Mouse (Mus musculus): ENCODE measurements around the gene Zbtb7b.
A peak's percentile ranks its signal among the peaks of the same experiment; 100 is the strongest.

Zbtb7b gene

GRCm38 (mm10) chr3:89365486-89366414 is 28.8 kb downstream of the Zbtb7b start:
- no peak for DNase-seq (ENCODE audit: low spot score in 2 of 2)

- no peak for DNase-seq (ENCODE audit: low spot score in 2 of 2)
Measured at GRCm38 (mm10) chr3:89365153-89365485, 29.5 kb downstream of the Zbtb7b start, which contains the start of gene Dcst1. TSS of gene Dcst1 (minus strand) at chr3:89365253.

GRCm38 (mm10) chr3:89364631-89365030 is 29.9 kb downstream of the Zbtb7b start:
- no peak for DNase-seq (ENCODE audit: low spot score in 2 of 2)

GRCm38 (mm10) chr3:89361675-89362074 is 32.9 kb downstream of the Zbtb7b start, which contains the start of gene Dcst2:
TSS of gene Dcst2 (plus strand) at chr3:89361975.
- DNase-seq (ENCODE audit: low spot score in 2 of 2), result no peak

GRCm38 (mm10) chr3:89360237-89360636 is 34.3 kb downstream of the Zbtb7b start:
- no peak for DNase-seq (ENCODE audit: low spot score in 2 of 2)

- DNase-seq (ENCODE audit: low spot score in 2 of 2), result no peak
Measured at GRCm38 (mm10) chr3:89359630-89360029, 34.9 kb downstream of the Zbtb7b start.

- no peak for DNase-seq (ENCODE audit: low spot score in 2 of 2)
Measured at GRCm38 (mm10) chr3:89356029-89356428, 38.5 kb downstream of the Zbtb7b start.

- DNase-seq (ENCODE audit: low spot score in 2 of 2), result no peak
Measured at GRCm38 (mm10) chr3:89355512-89355902, 39.1 kb downstream of the Zbtb7b start.

- DNase-seq (ENCODE audit: low spot score in 2 of 2), result peak in 1 of 2 experiments; percentile 75
Measured at GRCm38 (mm10) chr3:89354816-89355511, 39.6 kb downstream of the Zbtb7b start.

- DNase-seq (ENCODE audit: low spot score in 2 of 2), result no peak
Measured at GRCm38 (mm10) chr3:89351271-89351670, 43.3 kb downstream of the Zbtb7b start.

GRCm38 (mm10) chr3:89349869-89350501 is 44.6 kb downstream of the Zbtb7b start, which contains the start of gene Adam15:
TSS of gene Adam15 (minus strand) at chr3:89349996.
- DNase-seq (ENCODE audit: low spot score in 2 of 2), result peak; percentile 83 to 86

- no peak for DNase-seq (ENCODE audit: low spot score in 2 of 2)
Measured at GRCm38 (mm10) chr3:89348911-89349868, 45.4 kb downstream of the Zbtb7b start.

- DNase-seq (ENCODE audit: low spot score in 2 of 2), result no peak
Measured at GRCm38 (mm10) chr3:89347916-89348315, 46.7 kb downstream of the Zbtb7b start.

- DNase-seq (ENCODE audit: low spot score in 2 of 2), result no peak
Measured at GRCm38 (mm10) chr3:89346815-89347540, 47.6 kb downstream of the Zbtb7b start.

- no peak for DNase-seq (ENCODE audit: low spot score in 2 of 2)
Measured at GRCm38 (mm10) chr3:89343279-89343678, 51.3 kb downstream of the Zbtb7b start.

GRCm38 (mm10) chr3:89341794-89342193 is 52.8 kb downstream of the Zbtb7b start:
- DNase-seq (ENCODE audit: low spot score in 2 of 2), result no peak

GRCm38 (mm10) chr3:89340465-89340864 is 54.1 kb downstream of the Zbtb7b start:
- DNase-seq (ENCODE audit: low spot score in 2 of 2), result peak in 1 of 2 experiments; percentile 79

GRCm38 (mm10) chr3:89339416-89339815 is 55.2 kb downstream of the Zbtb7b start:
- DNase-seq (ENCODE audit: low spot score in 2 of 2), result no peak

GRCm38 (mm10) chr3:89337721-89338578 is 56.6 kb downstream of the Zbtb7b start, which contains the start of gene Efna4:
TSS of gene Efna4 (minus strand) at chr3:89338028.
- no peak for DNase-seq (ENCODE audit: low spot score in 2 of 2)

Data from frontal cortex, postnatal 10 days (tissue).